Mouse (Mus musculus): ENCODE data around the gene Inka2. TPM values are rescaled to one million over a fixed set of nuclear protein-coding genes. Genes with fewer than 3 reads are reported as not detected.
"Not testable (repeated sequence)": the region's sequence is repeated elsewhere in the genome, so short reads cannot be mapped to it uniquely, and the experiment has no call there.

Gene Inka2
- polyA plus RNA-seq, 1 experiment from 2014 or later = 1.1 TPM

DNA sequence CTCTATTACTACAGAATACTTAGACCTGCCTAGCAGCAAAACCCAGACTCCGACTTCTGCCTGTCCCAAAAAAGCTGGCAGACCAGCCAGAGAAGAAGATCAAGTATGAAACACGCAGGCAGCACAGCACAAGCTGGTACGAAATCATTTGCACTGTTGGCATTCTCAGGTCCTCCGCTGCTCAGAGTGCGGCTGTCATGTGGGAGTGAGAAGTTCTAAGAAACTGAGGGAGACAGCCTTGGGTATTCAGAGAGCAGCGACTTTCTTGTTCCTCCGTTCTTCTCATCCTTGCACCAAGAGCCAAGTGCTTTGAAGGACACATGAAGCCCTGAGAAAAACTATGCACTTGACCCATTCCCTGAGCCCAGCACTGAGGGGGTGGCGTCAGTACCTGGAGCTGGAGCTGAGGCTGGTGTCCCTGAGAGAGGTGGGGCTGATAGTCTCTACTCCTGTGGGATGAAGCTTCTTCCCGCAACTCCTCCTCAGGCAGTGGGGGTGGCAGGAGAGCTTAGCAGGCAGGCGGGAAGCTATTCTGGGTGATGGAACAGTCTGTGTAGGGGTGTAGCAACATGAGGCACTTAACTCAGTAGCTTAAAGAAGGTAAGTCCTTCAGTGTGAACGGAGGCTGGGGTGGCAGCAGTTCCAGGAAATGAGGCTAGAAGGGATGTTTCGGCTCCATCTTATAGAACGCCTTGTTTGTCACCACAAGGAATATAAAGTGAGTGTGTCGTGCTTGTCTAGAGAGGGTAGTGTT is 10.9 kb upstream of the Inka2 start:
- Histone ChIP-seq H3K4me1 (replicated peaks; ENCODE audit: control insufficient read depth, insufficient read depth, low read length) (no peaks in the 10 kb centered on the region), H3K36me3 (ENCODE audit: control insufficient read depth, insufficient read depth, low read length) (no peaks in the 10 kb centered on the region), H3K27ac (ENCODE audit: low read depth) (no peak overlapping the region), H3K4me2 (ENCODE audit: low read length) (no peak overlapping the region), H3K9ac (ENCODE audit: low read length) (no peak overlapping the region), H3K27me3 (replicated peaks; ENCODE audit: control insufficient read depth, insufficient read depth, low read length) (0 out of 2 replicates have a peak, but pooled peaks cover 3% of the 10 kb centered on the region), H3K9me3 (ENCODE audit: control insufficient read depth, low read length) (no peaks in the 10 kb centered on the region), H3K4me3 (ENCODE audit: low read depth, low read length) (no peak overlapping the region)
- 70% methylated on average over 14 of the region's 14 CpGs for WGBS
- ATAC-seq (replicated peaks; ENCODE audit: low FRiP score, low TSS enrichment, low read depth) (no peak), DNase-seq (ENCODE audit: low spot score) (no peak)

GRCm38 (mm10) chr3:105695476-105696386 is 8.7 kb upstream of the Inka2 start:
- peak overlapping the region; percentile 43 for H3K27ac ChIP-seq (ENCODE audit: low read depth)
- 30% methylated on average over 20 of the region's 20 CpGs for WGBS
- peak overlapping the region; percentile 12; the same call in 1 of the 2 replicates for H3K4me2 ChIP-seq (ENCODE audit: low read length)
- no peaks in the 10 kb centered on the region for H3K4me1 ChIP-seq (replicated peaks; ENCODE audit: control insufficient read depth, insufficient read depth, low read length)
- ATAC-seq (replicated peaks; ENCODE audit: low FRiP score, low TSS enrichment, low read depth) = peak; percentile 45; the same call in 1 of the 2 replicates
- no peak overlapping the region for H3K9ac ChIP-seq (ENCODE audit: low read length)
- H3K4me3 ChIP-seq (ENCODE audit: low read depth, low read length) = no peak overlapping the region
- H3K27me3 ChIP-seq (replicated peaks; ENCODE audit: control insufficient read depth, insufficient read depth, low read length) = 0 out of 2 replicates have a peak, but pooled peaks cover 3% of the 10 kb centered on the region
- no peaks in the 10 kb centered on the region for H3K36me3 ChIP-seq (ENCODE audit: control insufficient read depth, insufficient read depth, low read length)
- DNase-seq (ENCODE audit: low spot score) = peak; percentile 52
- H3K9me3 ChIP-seq (ENCODE audit: control insufficient read depth, low read length) = no peaks in the 10 kb centered on the region

- H3K9me3 ChIP-seq (ENCODE audit: control insufficient read depth, low read length) = no peaks in the 10 kb centered on the region
- H3K27ac ChIP-seq (ENCODE audit: low read depth) = peak overlapping the region; percentile 43; the same call in 1 of the 2 replicates
- no peak overlapping the region for H3K9ac ChIP-seq (ENCODE audit: low read length)
- H3K4me1 ChIP-seq (replicated peaks; ENCODE audit: control insufficient read depth, insufficient read depth, low read length) = 0 out of 2 replicates have a peak, but pooled peaks cover 2% of the 10 kb centered on the region
- DNase-seq (ENCODE audit: low spot score) = peak; percentile 51
- 0 out of 2 replicates have a peak, but pooled peaks cover 3% of the 10 kb centered on the region for H3K27me3 ChIP-seq (replicated peaks; ENCODE audit: control insufficient read depth, insufficient read depth, low read length)
- 73% methylated on average over 17 of the region's 17 CpGs for WGBS
- no peak overlapping the region for H3K4me3 ChIP-seq (ENCODE audit: low read depth, low read length)
- no peak for ATAC-seq (replicated peaks; ENCODE audit: low FRiP score, low TSS enrichment, low read depth)
- H3K4me2 ChIP-seq (ENCODE audit: low read length) = no peak overlapping the region
- H3K36me3 ChIP-seq (ENCODE audit: control insufficient read depth, insufficient read depth, low read length) = no peaks in the 10 kb centered on the region
These were observed 7.8 kb upstream of the Inka2 start for GRCm38 (mm10) chr3:105696387-105697147.

- DNase-seq (ENCODE audit: low spot score) (no peak), ATAC-seq (replicated peaks; ENCODE audit: low FRiP score, low TSS enrichment, low read depth) (no peak)
- peak overlapping the region; percentile 43; the same call in 1 of the 2 replicates for H3K27ac ChIP-seq (ENCODE audit: low read depth)
- H3K4me1 ChIP-seq (replicated peaks; ENCODE audit: control insufficient read depth, insufficient read depth, low read length) = 0 out of 2 replicates have a peak, but pooled peaks cover 2% of the 10 kb centered on the region
- no peak overlapping the region for H3K4me3 ChIP-seq (ENCODE audit: low read depth, low read length)
- WGBS = 67% methylated on average over 5 of the region's 5 CpGs
- no peak overlapping the region for H3K9ac ChIP-seq (ENCODE audit: low read length)
- no peak overlapping the region for H3K4me2 ChIP-seq (ENCODE audit: low read length)
- no peaks in the 10 kb centered on the region for H3K9me3 ChIP-seq (ENCODE audit: control insufficient read depth, low read length)
- H3K27me3 ChIP-seq (replicated peaks; ENCODE audit: control insufficient read depth, insufficient read depth, low read length) = 0 out of 2 replicates have a peak, but pooled peaks cover 3% of the 10 kb centered on the region
- H3K36me3 ChIP-seq (ENCODE audit: control insufficient read depth, insufficient read depth, low read length) = no peaks in the 10 kb centered on the region
These were observed 7.3 kb upstream of the Inka2 start for GRCm38 (mm10) chr3:105697148-105697441.

- H3K27me3 ChIP-seq (replicated peaks; ENCODE audit: control insufficient read depth, insufficient read depth, low read length) = 0 out of 2 replicates have a peak, but pooled peaks cover 3% of the 10 kb centered on the region
- H3K9ac ChIP-seq (ENCODE audit: low read length) = no peak overlapping the region
- H3K36me3 ChIP-seq (ENCODE audit: control insufficient read depth, insufficient read depth, low read length) = no peaks in the 10 kb centered on the region
- no peak for DNase-seq (ENCODE audit: low spot score)
- H3K4me2 ChIP-seq (ENCODE audit: low read length) = no peak overlapping the region
- no peak for ATAC-seq (replicated peaks; ENCODE audit: low FRiP score, low TSS enrichment, low read depth)
- H3K27ac ChIP-seq (ENCODE audit: low read depth) = no peak overlapping the region
- H3K9me3 ChIP-seq (ENCODE audit: control insufficient read depth, low read length) = no peaks in the 10 kb centered on the region
- no peak overlapping the region for H3K4me3 ChIP-seq (ENCODE audit: low read depth, low read length)
- H3K4me1 ChIP-seq (replicated peaks; ENCODE audit: control insufficient read depth, insufficient read depth, low read length) = 0 out of 2 replicates have a peak, but pooled peaks cover 2% of the 10 kb centered on the region
- 67% methylated on average over 1 of the region's 1 CpGs for WGBS
These were observed 6.1 kb upstream of the Inka2 start for GRCm38 (mm10) chr3:105698311-105698710.

- 28% methylated on average over 3 of the region's 3 CpGs for WGBS
- DNase-seq (ENCODE audit: low spot score) (no peak), ATAC-seq (replicated peaks; ENCODE audit: low FRiP score, low TSS enrichment, low read depth) (no peak)
- H3K4me2 ChIP-seq (ENCODE audit: low read length) = no peak overlapping the region
- H3K9me3 ChIP-seq (ENCODE audit: control insufficient read depth, low read length) = no peaks in the 10 kb centered on the region
- no peak overlapping the region for H3K4me3 ChIP-seq (ENCODE audit: low read depth, low read length)
- 0 out of 2 replicates have a peak, but pooled peaks cover 3% of the 10 kb centered on the region for H3K27me3 ChIP-seq (replicated peaks; ENCODE audit: control insufficient read depth, insufficient read depth, low read length)
- H3K27ac ChIP-seq (ENCODE audit: low read depth) = no peak overlapping the region
- no peaks in the 10 kb centered on the region for H3K36me3 ChIP-seq (ENCODE audit: control insufficient read depth, insufficient read depth, low read length)
- H3K9ac ChIP-seq (ENCODE audit: low read length) = no peak overlapping the region
- 0 out of 2 replicates have a peak, but pooled peaks cover 2% of the 10 kb centered on the region for H3K4me1 ChIP-seq (replicated peaks; ENCODE audit: control insufficient read depth, insufficient read depth, low read length)
These were observed 5.0 kb upstream of the Inka2 start for GRCm38 (mm10) chr3:105699241-105699933.

GRCm38 (mm10) chr3:105700786-105701185 is 3.6 kb upstream of the Inka2 start:
- H3K27me3 ChIP-seq (replicated peaks; ENCODE audit: control insufficient read depth, insufficient read depth, low read length) = peaks cover 10% of the 10 kb centered on the region
- H3K36me3 ChIP-seq (ENCODE audit: control insufficient read depth, insufficient read depth, low read length); ATAC-seq (replicated peaks; ENCODE audit: low FRiP score, low TSS enrichment, low read depth); H3K4me3 ChIP-seq (ENCODE audit: low read depth, low read length); H3K27ac ChIP-seq (ENCODE audit: low read depth); H3K9me3 ChIP-seq (ENCODE audit: control insufficient read depth, low read length); H3K9ac ChIP-seq (ENCODE audit: low read length); H3K4me2 ChIP-seq (ENCODE audit: low read length); DNase-seq (ENCODE audit: low spot score); H3K4me1 ChIP-seq (replicated peaks; ENCODE audit: control insufficient read depth, insufficient read depth, low read length): not testable (repeated sequence)
- WGBS = 38% methylated on average over 1 of the region's 1 CpGs
